Mouse (Mus musculus): Measurements from ENCODE around the gene Bbof1.

The Bbof1 gene

DNA sequence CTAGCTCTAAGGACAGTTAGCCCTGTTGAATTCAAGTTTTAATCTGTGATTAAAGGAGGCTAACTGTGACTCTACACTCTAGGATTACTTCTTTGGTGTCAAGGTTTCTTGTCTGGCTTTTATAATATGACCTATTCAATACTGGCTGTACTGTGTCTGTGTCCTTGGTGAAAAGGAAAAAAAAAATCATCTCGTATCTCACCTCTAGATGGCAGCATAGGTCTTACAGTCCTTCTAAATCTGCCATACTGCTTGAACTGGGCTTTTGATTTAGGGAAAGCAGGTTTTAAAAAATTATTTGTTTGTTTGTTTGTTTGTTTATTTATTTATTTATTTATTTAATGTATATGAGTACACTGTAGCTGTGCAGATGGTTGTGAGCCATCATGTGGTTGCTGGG, 59.8 kb downstream of the Bbof1 start:
- no peak for DNase-seq (ENCODE audit: low spot score)

DNA sequence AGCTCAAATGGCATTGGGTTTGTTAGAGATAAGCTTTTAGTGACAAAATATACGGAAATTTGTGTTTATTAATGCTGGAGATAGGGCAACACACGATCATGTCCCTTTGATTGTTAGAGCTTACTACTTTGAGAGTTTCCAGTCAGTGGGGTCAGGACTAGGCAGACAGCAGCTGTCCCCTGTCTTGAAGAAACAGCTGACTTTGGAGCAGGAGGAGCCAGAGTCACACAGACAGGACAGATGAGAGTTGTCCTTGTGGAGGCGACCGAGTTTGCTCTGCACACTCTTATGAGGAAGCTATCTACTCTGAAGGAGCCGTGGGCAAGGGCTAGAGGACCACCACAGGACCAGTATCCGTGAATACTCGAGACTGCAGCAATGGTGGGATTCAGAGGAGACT, 70.1 kb downstream of the Bbof1 start:
- DNase-seq (ENCODE audit: low spot score), result no peak

DNA sequence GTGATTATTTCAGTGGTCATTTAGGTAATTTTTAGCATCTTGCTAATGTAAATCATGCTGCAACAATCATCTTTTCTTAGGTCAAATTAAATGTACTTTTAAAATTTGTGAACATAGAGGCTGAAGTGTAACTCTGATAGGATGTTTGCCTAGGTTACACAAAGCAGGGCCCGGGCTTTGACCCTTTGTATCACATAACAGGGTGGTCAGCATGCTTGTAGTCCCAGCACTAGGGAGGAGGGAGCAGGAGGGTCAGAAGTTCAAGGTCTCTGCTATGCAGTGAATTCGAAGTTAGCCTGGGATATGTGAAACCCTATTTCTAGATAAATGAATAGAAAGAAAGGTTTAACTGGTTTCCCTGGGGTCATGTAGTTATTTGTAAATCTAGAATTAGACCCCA, 72.4 kb downstream of the Bbof1 start:
- no peak for DNase-seq (ENCODE audit: low spot score)

DNA sequence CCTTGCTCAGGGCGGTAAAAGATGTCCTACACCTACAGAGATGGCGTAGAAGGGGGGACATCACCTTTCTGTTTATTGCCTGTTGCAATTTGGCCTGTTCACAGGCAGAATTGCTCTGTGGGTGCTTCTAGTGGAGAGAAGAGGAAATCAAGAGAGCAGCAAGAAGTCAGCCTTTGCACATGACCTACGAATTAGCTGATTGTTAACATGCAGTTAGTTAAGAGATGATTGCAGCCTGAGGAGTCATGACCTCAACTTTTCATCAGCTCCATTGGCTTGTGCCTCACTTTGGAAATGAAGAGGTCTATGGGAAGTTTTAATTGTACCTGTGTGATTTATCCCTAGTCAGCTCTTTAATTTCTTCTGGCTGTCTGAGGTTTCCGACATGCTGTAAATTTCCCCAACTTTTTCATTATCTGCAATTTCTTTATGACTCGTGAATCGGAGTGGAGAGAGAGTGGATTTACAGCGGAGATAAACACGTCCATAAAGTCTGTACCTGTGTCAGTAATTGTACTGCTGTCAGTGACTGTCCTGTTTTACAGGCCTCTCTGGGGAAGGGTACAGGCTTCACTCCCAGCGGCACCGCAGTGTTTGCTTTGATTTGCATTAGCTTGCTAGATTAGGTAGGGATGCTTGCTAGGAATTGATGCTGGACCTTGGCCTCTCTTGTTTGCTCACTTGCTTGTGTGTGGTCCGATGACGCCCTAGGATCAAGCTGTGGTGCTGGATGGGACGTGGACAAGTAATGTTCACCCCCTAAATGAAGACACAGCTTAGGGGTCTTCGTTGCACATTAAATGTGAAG, 74.1 kb downstream of the Bbof1 start:
- DNase-seq (ENCODE audit: low spot score), result no peak

DNA sequence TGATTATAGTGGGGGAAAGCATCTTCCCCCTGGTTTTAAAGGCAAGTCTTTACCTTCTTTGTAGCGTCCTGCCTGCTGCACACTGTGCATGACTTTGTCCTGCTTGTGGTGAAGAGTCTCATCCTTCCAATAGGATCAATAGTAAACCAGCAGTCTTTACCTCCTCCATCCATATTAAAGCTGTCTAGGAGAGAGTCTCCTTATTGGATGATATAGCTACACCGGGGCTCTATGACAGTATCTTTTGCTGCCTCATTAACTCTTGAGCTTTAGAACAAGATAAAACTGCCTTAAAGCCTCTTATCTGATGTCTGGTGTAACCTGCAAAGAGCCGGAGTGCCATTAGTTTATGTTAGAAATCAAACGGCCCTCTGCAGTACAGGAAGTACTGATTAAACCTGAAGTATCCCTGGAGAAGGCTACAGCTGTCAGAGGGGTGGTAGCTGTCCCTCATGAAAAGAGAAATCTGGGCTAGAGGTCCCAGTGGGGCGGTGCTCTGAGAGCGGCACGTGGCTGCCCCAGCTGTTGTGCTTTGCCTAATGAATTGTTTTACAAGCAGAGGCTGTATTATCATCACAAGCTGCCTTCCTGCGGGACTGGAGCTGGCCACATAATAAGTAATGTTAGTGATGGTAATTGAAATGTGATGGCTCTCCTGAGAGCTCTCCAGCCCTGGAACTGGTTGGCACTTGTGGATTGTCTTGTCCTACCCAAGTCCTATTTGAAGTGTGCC, 78.6 kb downstream of the Bbof1 start:
- no peak for DNase-seq (ENCODE audit: low spot score)

Measured in ovary, postnatal 10 days (tissue).